Mouse (Mus musculus) small intestine, adult 2 months (tissue): Measurements from ENCODE around the gene B3galnt1. TPM values are rescaled to one million over a fixed set of nuclear protein-coding genes. Genes with fewer than 3 reads are reported as not detected.

Experiments
- H3K27ac ChIP-seq: fragments of 200-500 bp; 2 replicates; pipeline ENCODE4 v1.5.1; 2012; ENCODE audit warnings: low read depth, low read length, control low read depth, inconsistent platforms; ENCODE audit not compliant: insufficient read depth
- H3K27me3 ChIP-seq: fragments of 200-500 bp; 2 replicates; pipeline ENCODE4 v1.6.1; 2012; ENCODE audit warnings: mild to moderate bottlenecking, moderate library complexity, low read length, inconsistent platforms; ENCODE audit not compliant: control insufficient read depth, insufficient read depth
- H3K36me3 ChIP-seq: fragments of 200-500 bp; 2 replicates; pipeline ENCODE4 v1.6.1; 2012; ENCODE audit warnings: mild to moderate bottlenecking, low read length, control low read depth, inconsistent platforms; ENCODE audit not compliant: control insufficient read depth, insufficient read depth
- H3K4me1 ChIP-seq: fragments of 200-500 bp; 2 replicates; pipeline ENCODE4 v1.6.1; 2012; ENCODE audit warnings: low read length, inconsistent platforms, mixed read lengths; ENCODE audit not compliant: control insufficient read depth, insufficient read depth, insufficient read length
- H3K4me3 ChIP-seq: fragments of 200-500 bp; 2 replicates; pipeline ENCODE4 v1.5.1; 2012; ENCODE audit warnings: low read depth, mild to moderate bottlenecking, control low read depth, inconsistent platforms, low read length, moderate library complexity
- CTCF ChIP-seq: fragments of 200-500 bp; IDR thresholded peaks from 2 replicates; pipeline ENCODE4 v1.5.1; 2012; ENCODE audit warnings: low read depth, mild to moderate bottlenecking, control low read depth, inconsistent platforms, low read length, moderate library complexity, mixed read lengths; ENCODE audit not compliant: insufficient replicate concordance, insufficient read length; ENCODE audit errors: extremely low read depth
- POLR2A ChIP-seq: fragments of 200-500 bp; IDR thresholded peaks from 2 replicates; pipeline ENCODE4 v1.6.1; 2012; ENCODE audit warnings: low read depth, mild to moderate bottlenecking, control low read depth, inconsistent platforms, low read length, moderate library complexity
- WGBS: fragments of 180-500 bp; shearing (Covaris S2); methylation state at CpG from one replicate; pipeline ENCODE4 v1.1.7; 2018; 5-methylcytosine and 5-hydroxymethylcytosine counted together
- polyA plus RNA-seq: library from polyadenylated mRNA; depleted of rRNA; stranded (reverse); fragments of >200 nt; gene quantifications from 2 replicates; pipeline ENCODE4 v1.2.3, GENCODE M21; 2012

The B3galnt1 gene
- polyA plus RNA-seq, 1 experiment, result 2.6 TPM

DNA sequence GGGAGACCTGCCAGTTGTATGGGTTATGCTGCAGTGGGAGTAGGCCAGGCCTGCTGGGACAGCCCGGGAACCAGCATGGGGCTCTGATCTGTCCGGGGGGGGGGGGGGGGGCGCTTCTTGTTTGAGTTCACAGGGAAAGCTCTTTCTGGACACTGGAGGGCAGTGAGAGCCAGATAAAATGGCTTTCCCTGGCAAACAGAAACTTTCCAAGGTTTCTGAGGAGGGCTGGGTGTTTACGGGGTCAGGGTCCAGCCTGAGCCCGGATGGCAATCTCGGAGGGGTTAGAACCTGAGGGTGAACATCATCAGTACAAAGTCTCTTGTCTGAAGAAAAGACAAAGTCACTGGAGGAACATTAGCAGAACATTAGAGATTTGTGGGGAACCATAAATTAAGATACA is 35.4 kb downstream of the B3galnt1 start:
- no peak overlapping the region for H3K4me3 ChIP-seq
- H3K4me1 ChIP-seq, result no peaks in the 10 kb centered on the region
- 40% methylated on average over 6 of the region's 6 CpGs for WGBS
- no peaks in the 10 kb centered on the region for H3K36me3 ChIP-seq
- no peaks in the 10 kb centered on the region for H3K27me3 ChIP-seq
- H3K27ac ChIP-seq, result no peak overlapping the region
- no peak for TF ChIP-seq CTCF

DNA sequence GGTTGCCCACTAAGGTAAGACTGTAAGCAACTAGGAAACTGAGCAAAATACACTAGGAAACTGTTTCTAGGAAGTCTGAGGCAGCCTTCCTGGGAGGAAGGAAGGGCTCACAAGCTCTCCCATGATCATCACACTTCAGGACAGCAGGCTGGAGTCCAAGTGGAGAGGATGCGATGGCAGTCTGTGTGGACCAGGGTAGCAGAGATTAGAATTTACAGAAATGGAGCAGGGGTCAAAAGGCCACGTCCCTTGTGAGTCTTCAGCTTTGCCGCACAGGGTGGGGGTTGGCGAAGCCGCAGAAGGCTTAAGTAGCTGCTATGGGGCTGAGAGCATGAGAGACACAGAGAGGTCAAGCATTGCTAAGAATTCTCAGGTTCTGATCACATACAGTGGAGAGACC is 37.1 kb downstream of the B3galnt1 start:
- TF ChIP-seq POLR2A (no peak), CTCF (no peak)
- whole genome bisulfite sequencing, result 78% methylated on average over 5 of the region's 5 CpGs
- H3K27ac ChIP-seq, result no peak overlapping the region
- H3K4me1 ChIP-seq, result no peaks in the 10 kb centered on the region
- H3K27me3 ChIP-seq, result no peaks in the 10 kb centered on the region
- no peaks in the 10 kb centered on the region for H3K36me3 ChIP-seq
- H3K4me3 ChIP-seq, result no peak overlapping the region

GRCm38 (mm10) chr3:69559975-69560330 is 38.8 kb downstream of the B3galnt1 start:
- H3K4me1 ChIP-seq, result no peaks in the 10 kb centered on the region
- H3K4me3 ChIP-seq, result no peak overlapping the region
- no peaks in the 10 kb centered on the region for H3K36me3 ChIP-seq
- H3K27me3 ChIP-seq, result no peaks in the 10 kb centered on the region
- peak overlapping the region; percentile 16; the same call in 1 of the 2 replicates for H3K27ac ChIP-seq
- no peak for TF ChIP-seq CTCF
- TF ChIP-seq POLR2A, result no peak
- WGBS, result 55% methylated on average over 7 of the region's 7 CpGs

GRCm38 (mm10) chr3:69559316-69559974 is 39.3 kb downstream of the B3galnt1 start:
- Histone ChIP-seq H3K36me3 (no peaks in the 10 kb centered on the region), H3K27me3 (no peaks in the 10 kb centered on the region), H3K4me3 (no peak overlapping the region), H3K27ac (peak overlapping the region; percentile 31; the same call in 1 of the 2 replicates), H3K4me1 (no peaks in the 10 kb centered on the region)
- 71% methylated on average over 6 of the region's 6 CpGs for WGBS
- no peak for TF ChIP-seq CTCF
- no peak for TF ChIP-seq POLR2A

DNA sequence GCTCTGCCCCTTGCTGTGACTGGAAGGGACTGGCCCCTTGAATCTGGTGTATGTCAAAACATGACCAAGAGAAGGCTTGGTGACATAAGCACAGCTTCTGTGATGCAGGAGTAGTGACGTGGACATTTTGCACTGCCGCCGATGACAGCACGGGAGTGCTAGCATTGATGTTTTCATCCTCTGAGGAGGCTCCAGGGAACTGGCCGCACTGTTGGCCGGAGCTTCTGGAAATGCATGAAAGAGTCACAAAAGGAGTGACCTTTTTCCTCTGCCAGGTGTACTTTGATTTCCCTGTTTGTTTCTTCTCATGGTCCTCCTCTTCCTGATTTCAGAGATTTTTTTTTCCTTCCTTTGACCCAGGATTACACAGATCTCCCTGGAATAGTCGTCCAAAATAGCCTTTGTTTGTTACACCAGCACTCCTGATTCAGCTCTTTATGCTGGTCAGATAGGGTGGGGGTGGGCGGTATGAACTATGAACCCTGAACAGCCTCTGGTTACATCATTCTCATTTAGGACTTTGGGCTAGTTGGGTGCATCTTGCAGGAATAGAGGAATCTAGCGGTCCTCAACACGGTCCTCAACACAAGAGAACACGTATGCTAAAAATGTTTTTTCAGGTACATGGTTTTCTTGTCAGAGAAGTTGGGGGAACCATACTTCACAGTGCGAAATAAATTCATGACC is 42.5 kb downstream of the B3galnt1 start:
- Histone ChIP-seq H3K27me3 (no peaks in the 10 kb centered on the region), H3K36me3 (no peaks in the 10 kb centered on the region), H3K4me3 (no peak overlapping the region), H3K4me1 (no peaks in the 10 kb centered on the region), H3K27ac (no peak overlapping the region)
- WGBS, result 77% methylated on average over 12 of the region's 12 CpGs
- TF ChIP-seq CTCF, result no peak
- no peak for TF ChIP-seq POLR2A

GRCm38 (mm10) chr3:69555511-69555910 is 43.2 kb downstream of the B3galnt1 start:
- no peak overlapping the region for H3K4me3 ChIP-seq
- WGBS, result 71% methylated on average over 6 of the region's 6 CpGs
- TF ChIP-seq CTCF (no peak), POLR2A (no peak)
- H3K4me1 ChIP-seq, result no peaks in the 10 kb centered on the region
- H3K27ac ChIP-seq, result no peak overlapping the region
- H3K36me3 ChIP-seq, result no peaks in the 10 kb centered on the region
- no peaks in the 10 kb centered on the region for H3K27me3 ChIP-seq

- no peak overlapping the region for H3K4me3 ChIP-seq
- H3K27ac ChIP-seq, result no peak overlapping the region
- TF ChIP-seq POLR2A, result no peak
- TF ChIP-seq CTCF, result no peak
- WGBS, result 79% methylated on average over 4 of the region's 4 CpGs
- no peaks in the 10 kb centered on the region for H3K4me1 ChIP-seq
- H3K36me3 ChIP-seq, result no peaks in the 10 kb centered on the region
- no peaks in the 10 kb centered on the region for H3K27me3 ChIP-seq
Observed at GRCm38 (mm10) chr3:69549602-69550001, 49.2 kb downstream of the B3galnt1 start.
